Mouse (Mus musculus): ENCODE data around the gene Nhlrc2.

- TF ChIP-seq POLR2A (IDR thresholded peaks at IDR 0.05; ENCODE audit: low read depth, low read length) (no peak), ZKSCAN1 (IDR thresholded peaks at IDR 0.05; ENCODE audit: borderline replicate concordance, low read depth, low read length) (no peak), NELFE (IDR thresholded peaks at IDR 0.05; ENCODE audit: low read depth, low read length) (no peak), IRF4 (IDR thresholded peaks at IDR 0.05; ENCODE audit: low read depth, low read length) (no peak), CTCF (conservative IDR thresholded peaks at IDR 0.05 in 1 of 2, IDR thresholded peaks at IDR 0.05 in 1 of 2; ENCODE audit: low read depth in 2 of 2, low read length in 2 of 2) (no peak), JUN (IDR thresholded peaks at IDR 0.05; ENCODE audit: insufficient read depth, low read depth, low read length) (no peak), CHD2 (IDR thresholded peaks at IDR 0.05; ENCODE audit: low read length) (no peak), TBP (conservative IDR thresholded peaks at IDR 0.05; ENCODE audit: low read depth, low read length) (no peak)
These were observed 33.9 kb downstream of the Nhlrc2 start for GRCm38 (mm10) chr19:56581981-56582380.
